Mouse (Mus musculus) brain, embryonic 14.5 days (tissue): ENCODE measurements at regions not wholly inside any gene's neighbourhood (a gene's known extent, or its start where the extent isn't known, plus 50 kb on each side); places are given as distances from the start of the nearest gene placed in this dataset.

Experiments
- CTCF ChIP-seq: fragments of 200-500 bp; IDR thresholded peaks from 2 replicates; pipeline ENCODE4 v1.5.1; 2012; ENCODE audit warnings: inconsistent platforms, mild to moderate bottlenecking, moderate library complexity, borderline replicate concordance; ENCODE audit not compliant: insufficient read depth, insufficient read length; ENCODE audit errors: extremely low read depth
- POLR2A ChIP-seq: fragments of 200-500 bp; IDR thresholded peaks from 2 replicates; pipeline ENCODE4 v1.6.1; 2012; ENCODE audit warnings: mild to moderate bottlenecking, inconsistent platforms, borderline replicate concordance; ENCODE audit not compliant: poor library complexity, insufficient read depth, insufficient read length, severe bottlenecking; ENCODE audit errors: extremely low read depth

DNA sequence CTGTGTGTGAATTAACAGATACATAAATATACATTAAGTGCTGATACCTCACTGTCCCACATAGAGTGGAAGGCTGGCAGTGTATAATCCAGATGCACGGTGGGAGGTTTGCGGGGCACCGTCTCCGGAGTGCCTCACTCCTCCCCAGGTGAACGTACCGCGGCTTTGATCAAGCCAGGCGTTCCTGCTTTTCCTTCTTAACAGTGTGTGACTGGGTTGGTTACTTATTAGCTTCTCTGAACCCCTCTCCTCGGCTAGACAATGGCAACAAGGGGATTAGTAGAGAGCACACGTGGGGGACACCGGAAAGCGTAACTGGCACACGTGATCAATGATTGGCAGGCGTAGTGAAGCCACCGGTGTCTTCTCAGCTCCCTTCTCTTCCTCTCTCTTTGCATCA is 396.8 kb upstream of the Atp11b start:
- TF ChIP-seq CTCF (no peak), POLR2A (no peak)
